Mouse (Mus musculus): ENCODE results near the gene Gatb.

The Gatb gene

GRCm38 (mm10) chr3:85573864-85574830, at the start of gene Gatb:
TSS of gene Gatb (plus strand) at chr3:85574119.
- peak; percentile 99 for DNase-seq (ENCODE audit: low read depth, low spot score)

GRCm38 (mm10) chr3:85530601-85531161, 43.2 kb upstream of the Gatb start:
- no peak for DNase-seq (ENCODE audit: low read depth, low spot score)

GRCm38 (mm10) chr3:85532376-85532775, 41.5 kb upstream of the Gatb start:
- no peak for DNase-seq (ENCODE audit: low read depth, low spot score)

GRCm38 (mm10) chr3:85535042-85535441, 38.9 kb upstream of the Gatb start:
- DNase-seq (ENCODE audit: low read depth, low spot score): no peak

GRCm38 (mm10) chr3:85535621-85536520, 38.0 kb upstream of the Gatb start:
- DNase-seq (ENCODE audit: low read depth, low spot score): no peak

GRCm38 (mm10) chr3:85542765-85543164, 31.2 kb upstream of the Gatb start:
- DNase-seq (ENCODE audit: low read depth, low spot score): no peak

GRCm38 (mm10) chr3:85543652-85544051, 30.3 kb upstream of the Gatb start:
- DNase-seq (ENCODE audit: low read depth, low spot score): peak; percentile 47

GRCm38 (mm10) chr3:85550312-85550711, 23.6 kb upstream of the Gatb start:
- DNase-seq (ENCODE audit: low read depth, low spot score): no peak

- no peak for DNase-seq (ENCODE audit: low read depth, low spot score)
Measured at GRCm38 (mm10) chr3:85551352-85551751, 22.6 kb upstream of the Gatb start.

GRCm38 (mm10) chr3:85553731-85554277, 20.1 kb upstream of the Gatb start:
- DNase-seq (ENCODE audit: low read depth, low spot score): no peak

GRCm38 (mm10) chr3:85564603-85565002, 9.3 kb upstream of the Gatb start:
- DNase-seq (ENCODE audit: low read depth, low spot score): no peak

- peak; percentile 77 for DNase-seq (ENCODE audit: low read depth, low spot score)
Measured at GRCm38 (mm10) chr3:85571276-85571675, 2.6 kb upstream of the Gatb start.

- peak; percentile 11 for DNase-seq (ENCODE audit: low read depth, low spot score)
Measured at GRCm38 (mm10) chr3:85572502-85572901, 1.4 kb upstream of the Gatb start.

GRCm38 (mm10) chr3:85573216-85573863, 579 bp upstream of the Gatb start:
- DNase-seq (ENCODE audit: low read depth, low spot score): no peak

GRCm38 (mm10) chr3:85582726-85583125, 8.8 kb downstream of the Gatb start:
- DNase-seq (ENCODE audit: low read depth, low spot score): no peak

GRCm38 (mm10) chr3:85583194-85583593, 9.3 kb downstream of the Gatb start:
- no peak for DNase-seq (ENCODE audit: low read depth, low spot score)

- no peak for DNase-seq (ENCODE audit: low read depth, low spot score)
Measured at GRCm38 (mm10) chr3:85584966-85585365, 11.0 kb downstream of the Gatb start.

- no peak for DNase-seq (ENCODE audit: low read depth, low spot score)
Measured at GRCm38 (mm10) chr3:85588701-85589100, 14.8 kb downstream of the Gatb start.

GRCm38 (mm10) chr3:85590090-85590754, 16.3 kb downstream of the Gatb start:
- DNase-seq (ENCODE audit: low read depth, low spot score): no peak

GRCm38 (mm10) chr3:85592067-85592466, 18.1 kb downstream of the Gatb start:
- no peak for DNase-seq (ENCODE audit: low read depth, low spot score)

Data from R1 (cell line).